Mouse (Mus musculus): ENCODE results near the gene BC107364. TPM values are rescaled to one million over a fixed set of nuclear protein-coding genes. Genes with fewer than 3 reads are reported as not detected.
A peak's percentile ranks its signal among the peaks of the same experiment; 100 is the strongest.
"Not testable (repeated sequence)": the region's sequence is repeated elsewhere in the genome, so short reads cannot be mapped to it uniquely, and the experiment has no call there.

BC107364 gene
- not detected for total RNA-seq (2021)
- long read RNA-seq, experiment 1, result 0 reads
- long read RNA-seq, experiment 2, result 0 reads

DNA sequence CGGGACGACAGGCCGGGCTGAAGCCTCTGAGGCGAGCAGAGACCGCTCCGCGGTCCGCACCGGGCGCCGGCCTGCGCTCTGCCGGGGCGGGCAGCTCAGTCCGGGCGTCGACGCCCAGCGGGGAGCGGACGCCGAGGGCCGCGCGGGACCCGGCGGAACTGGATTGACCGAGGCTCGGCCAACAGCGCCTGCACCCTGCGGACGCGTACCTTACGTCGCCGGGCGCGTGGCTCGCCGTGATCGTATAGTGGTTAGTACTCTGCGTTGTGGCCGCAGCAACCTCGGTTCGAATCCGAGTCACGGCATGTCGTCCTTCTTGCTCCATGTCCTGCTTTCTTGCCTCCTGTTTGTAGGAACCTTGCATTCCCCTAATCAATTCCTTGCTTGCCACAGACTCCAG is at the start of gene BC107364:
TSS of gene BC107364 (minus strand) at position 45 of the 400 bp plus-strand sequence.
- not testable (repeated sequence) for DNase-seq

DNA sequence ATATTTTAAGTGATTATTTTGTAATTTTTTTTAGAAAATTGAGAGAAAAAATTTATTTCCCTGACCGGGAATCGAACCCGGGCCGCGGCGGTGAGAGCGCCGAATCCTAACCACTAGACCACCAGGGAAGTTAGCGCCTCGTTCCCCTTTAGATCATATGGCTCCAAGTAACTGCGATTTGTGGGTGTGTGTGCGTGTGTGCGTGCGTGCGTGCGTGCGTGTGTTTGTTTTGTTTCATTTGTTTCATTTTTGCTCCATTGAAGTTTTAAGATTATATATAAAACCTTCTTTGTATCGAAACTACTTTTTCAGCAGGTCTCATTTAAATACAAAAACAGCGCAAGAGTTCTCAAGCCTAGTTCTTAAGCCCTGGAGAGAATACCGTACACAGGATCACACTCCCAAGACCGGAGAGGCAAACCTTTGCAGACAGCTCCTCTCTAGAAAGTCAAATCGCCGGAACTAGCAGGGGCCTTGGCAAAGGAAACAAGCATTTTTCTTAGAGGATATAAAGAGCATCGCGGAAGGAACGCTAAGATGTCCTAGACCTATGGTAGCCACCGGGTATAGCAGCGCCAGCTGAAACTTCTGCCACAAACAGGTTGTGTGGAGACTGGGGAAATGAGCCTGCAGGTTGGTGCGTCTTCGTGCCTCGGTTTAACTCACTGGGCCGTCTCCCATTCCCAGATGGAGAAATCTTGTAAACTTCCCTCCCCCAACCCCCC is 49.4 kb upstream of the BC107364 start:
- DNase-seq, result peak; percentile 84 to 85

GRCm38 (mm10) chr3:96500691-96501265 is 48.7 kb upstream of the BC107364 start:
- peak; percentile 90 to 92 for DNase-seq

DNA sequence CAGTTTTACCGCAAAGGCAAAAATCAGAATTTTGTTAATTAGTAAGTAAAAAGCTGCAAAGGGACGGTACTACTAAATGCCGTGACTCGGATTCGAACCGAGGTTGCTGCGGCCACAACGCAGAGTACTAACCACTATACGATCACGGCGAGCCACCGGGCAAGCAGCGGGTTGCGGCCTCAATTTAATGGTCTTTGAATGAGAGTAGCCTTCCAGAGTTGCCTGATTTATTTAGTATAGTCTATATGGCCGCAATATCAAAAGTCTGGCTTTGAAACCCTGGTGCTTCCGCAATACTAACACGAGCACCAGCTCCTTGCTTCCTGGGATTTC is 48.1 kb upstream of the BC107364 start:
- DNase-seq, result peak; percentile 92 to 93

GRCm38 (mm10) chr3:96499481-96500288 is 47.6 kb upstream of the BC107364 start:
- DNase-seq, result peak; percentile 77

GRCm38 (mm10) chr3:96498476-96499245 is 46.6 kb upstream of the BC107364 start:
- DNase-seq, result no peak

GRCm38 (mm10) chr3:96497451-96498028 is 45.4 kb upstream of the BC107364 start:
- peak; percentile 83 to 84 for DNase-seq

DNA sequence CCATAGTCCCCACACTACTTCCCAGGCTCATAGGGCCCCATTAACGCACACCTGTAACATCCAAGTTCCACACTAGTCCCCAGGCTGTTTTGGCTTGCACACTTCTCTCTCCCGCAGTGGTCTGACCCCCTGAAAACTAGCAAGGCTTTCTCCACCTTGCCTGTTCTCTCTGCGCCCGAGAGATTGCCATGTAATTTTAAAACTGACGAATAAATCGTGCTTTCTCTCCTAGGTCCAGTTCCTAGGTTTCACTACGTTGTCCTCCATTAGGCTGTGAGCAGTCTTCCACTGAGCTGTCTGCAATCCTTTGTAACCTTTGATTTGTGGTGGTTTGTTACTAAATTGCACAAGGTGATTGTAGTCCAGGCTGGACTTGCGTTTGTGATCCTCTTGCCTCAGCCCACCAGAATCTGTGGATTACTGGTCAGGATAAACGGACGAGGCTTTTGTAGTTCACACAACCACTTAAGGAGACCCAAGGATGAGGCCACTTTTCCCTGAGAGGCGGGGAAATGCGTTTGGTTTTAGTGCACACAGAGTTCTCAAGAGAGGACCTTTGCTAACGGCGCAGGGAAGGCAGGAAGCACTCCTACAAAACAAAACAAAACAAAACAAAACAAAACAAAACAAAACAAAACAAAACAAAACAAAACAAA is 44.6 kb upstream of the BC107364 start:
- DNase-seq, result not testable (repeated sequence)

GRCm38 (mm10) chr3:96496216-96496615 is 44.1 kb upstream of the BC107364 start:
- DNase-seq, result no peak

- no peak for DNase-seq
Observed at GRCm38 (mm10) chr3:96495490-96496210, 43.5 kb upstream of the BC107364 start.

DNA sequence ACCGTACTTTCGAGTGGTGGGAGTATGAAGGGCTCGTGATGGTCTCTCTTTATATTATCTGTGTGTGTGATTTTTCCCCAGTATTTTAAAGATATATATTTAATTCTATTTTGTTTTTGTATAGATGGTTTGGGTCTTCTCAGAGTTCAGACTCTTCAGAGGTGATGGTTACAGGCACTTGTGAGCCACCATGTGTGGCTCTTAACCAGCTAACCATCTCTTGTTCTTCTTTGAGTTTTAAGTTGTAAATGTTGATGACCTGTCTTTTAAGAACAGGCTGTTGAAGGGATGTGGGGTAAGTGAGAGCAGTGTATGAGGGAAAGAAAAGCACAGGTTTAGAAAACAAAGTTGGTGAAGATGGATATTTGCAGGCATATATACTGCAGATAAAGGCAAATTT is 42.8 kb upstream of the BC107364 start:
- no peak for DNase-seq

- DNase-seq, result not testable (repeated sequence)
Observed at GRCm38 (mm10) chr3:96494456-96494855, 42.4 kb upstream of the BC107364 start.

- not testable (repeated sequence) for DNase-seq
Observed at GRCm38 (mm10) chr3:96489636-96490035, 37.5 kb upstream of the BC107364 start.

- not testable (repeated sequence) for DNase-seq
Observed at GRCm38 (mm10) chr3:96488907-96489629, 37.0 kb upstream of the BC107364 start.

DNA sequence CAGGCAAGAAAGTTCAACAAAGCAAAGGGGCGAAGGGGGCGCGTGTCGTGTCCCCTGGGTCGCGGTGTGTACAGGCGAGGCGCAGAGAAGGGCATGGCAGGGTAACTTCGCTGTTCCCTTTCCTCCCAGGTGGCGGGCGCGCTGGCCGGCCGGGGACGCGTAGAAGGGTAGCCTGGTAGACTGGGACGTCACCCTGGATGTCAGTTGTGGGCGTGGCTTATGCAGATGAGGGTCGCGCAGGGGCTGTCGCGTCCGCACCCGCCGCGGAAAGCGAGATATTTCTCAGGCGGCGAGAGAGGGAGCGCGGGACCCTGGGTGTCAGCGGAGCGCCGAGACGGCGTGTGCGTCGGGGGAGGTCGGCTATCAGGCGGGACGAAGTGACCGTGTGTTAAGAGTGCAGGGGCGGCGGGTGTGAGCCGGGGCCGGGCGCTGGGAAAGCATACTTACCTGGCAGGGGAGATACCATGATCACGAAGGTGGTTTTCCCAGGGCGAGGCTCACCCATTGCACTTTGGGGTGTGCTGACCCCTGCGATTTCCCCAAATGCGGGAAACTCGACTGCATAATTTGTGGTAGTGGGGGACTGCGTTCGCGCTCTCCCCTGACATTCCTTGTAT is 36.3 kb upstream of the BC107364 start:
- not testable (repeated sequence) for DNase-seq

- DNase-seq, result peak; percentile 20 to 25
Observed at GRCm38 (mm10) chr3:96487596-96488289, 35.6 kb upstream of the BC107364 start.

- not testable (repeated sequence) for DNase-seq
Observed at GRCm38 (mm10) chr3:96486828-96487559, 34.9 kb upstream of the BC107364 start.
